Mouse (Mus musculus) stomach, postnatal 0 days (tissue): ENCODE results near the gene Hoxb4. TPM values are rescaled to one million over a fixed set of nuclear protein-coding genes. Genes with fewer than 3 reads are reported as not detected.

Experiments
- ATAC-seq: fragments of 200-750 bp; cut with Nextera tagmentation; 2 replicates; pipeline ENCODE4 v1.8.0; 2017; ENCODE audit not compliant: low FRiP score, low TSS enrichment
- DNase-seq: peaks from one replicate; pipeline ENCODE4 v3.0.0-alpha.2; 2016; ENCODE audit warnings: low spot score
- H3K27ac ChIP-seq: fragments of 300-500 bp; sonication (generic); replicated peaks from 2 replicates; pipeline ENCODE4 v1.5.1; 2014; ENCODE audit warnings: mild to moderate bottlenecking, control low read depth
- H3K27me3 ChIP-seq: fragments of 300-500 bp; sonication (generic); 2 replicates; pipeline ENCODE4 v1.6.1; 2014; ENCODE audit warnings: low read length; ENCODE audit not compliant: control insufficient read depth, insufficient read depth
- H3K36me3 ChIP-seq: fragments of 300-500 bp; sonication (generic); 2 replicates; pipeline ENCODE4 v1.6.1; 2014; ENCODE audit warnings: low read length, mixed read lengths; ENCODE audit not compliant: control insufficient read depth, insufficient read depth
- H3K4me1 ChIP-seq: fragments of 300-500 bp; sonication (generic); replicated peaks from 2 replicates; pipeline ENCODE4 v1.6.1; 2014; ENCODE audit warnings: antibody characterized with exemption; ENCODE audit not compliant: control insufficient read depth, insufficient read depth
- H3K4me2 ChIP-seq: fragments of 300-500 bp; sonication (generic); replicated peaks from 2 replicates; pipeline ENCODE4 v1.6.1; 2014; ENCODE audit warnings: low read depth, mild to moderate bottlenecking, control low read depth, moderate library complexity
- H3K4me3 ChIP-seq: fragments of 300-500 bp; sonication (generic); 2 replicates; pipeline ENCODE4 v1.5.1; 2014; ENCODE audit warnings: low read depth, low read length, control low read depth
- H3K9ac ChIP-seq: fragments of 300-500 bp; sonication (generic); 2 replicates; pipeline ENCODE4 v1.6.1; 2014; ENCODE audit warnings: mild to moderate bottlenecking, low read length, control low read depth, mixed read lengths
- H3K9me3 ChIP-seq: fragments of 300-500 bp; sonication (generic); 2 replicates; pipeline ENCODE4 v1.6.1; 2016; ENCODE audit warnings: low read length; ENCODE audit not compliant: control insufficient read depth
- CTCF ChIP-seq: IDR thresholded peaks from 2 replicates; pipeline ENCODE4 v1.5.1; 2016; ENCODE audit warnings: antibody characterized with exemption, low read depth, mild to moderate bottlenecking, moderate library complexity
- EP300 ChIP-seq: optimal IDR thresholded peaks from 2 replicates; pipeline ENCODE3; 2016; ENCODE audit warnings: antibody characterized with exemption
- WGBS: fragments of 180-500 bp; shearing (Covaris S2); extraction: QIAGEN DNeasy Blood & Tissue Kit; methylation state at CpG from one replicate; pipeline ENCODE4 v1.1.7; 2014; 5-methylcytosine and 5-hydroxymethylcytosine counted together
- polyA plus RNA-seq: library from polyadenylated mRNA; unstranded; fragments of >200 nt; fragmentation: Nextera tagmentation; extraction: Ambion mirVana; gene quantifications from 2 replicates; pipeline ENCODE4 v1.2.1, GENCODE M21; 2015

The Hoxb4 gene
- polyA plus RNA-seq, 1 experiment from 2014 or later: 1.6 TPM

DNA sequence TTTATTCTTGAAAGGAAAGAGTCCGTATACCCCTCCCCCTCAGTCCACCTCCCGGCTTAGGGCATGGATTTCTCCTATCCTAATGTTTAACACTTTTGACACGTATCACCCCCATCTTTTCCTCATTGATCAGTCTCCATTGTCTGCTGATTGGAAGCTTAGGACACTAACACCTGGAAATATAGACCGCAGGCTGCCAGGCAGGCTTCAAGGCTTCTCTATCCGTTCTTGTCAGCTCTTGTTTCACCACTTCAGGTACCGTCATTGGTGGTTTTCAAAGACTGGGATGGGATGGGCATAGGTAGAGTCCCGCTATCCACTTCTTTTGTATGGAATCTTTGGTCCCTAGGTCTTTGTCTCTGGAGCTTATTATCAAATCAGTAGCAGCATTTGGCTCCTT is 9.1 kb downstream of the Hoxb4 start:
- ATAC-seq: no peak
- Histone ChIP-seq H3K27ac (peak overlapping the region; percentile 84), H3K9me3 (no peaks in the 10 kb centered on the region), H3K4me1 (0 out of 2 replicates have a peak, but pooled peaks cover 3% of the 10 kb centered on the region), H3K27me3 (no peaks in the 10 kb centered on the region; the same call in 1 of the 2 replicates), H3K4me2 (peak overlapping the region; percentile 64), H3K4me3 (no peak overlapping the region), H3K9ac (no peak overlapping the region; the same call in 1 of the 2 replicates), H3K36me3 (no peaks in the 10 kb centered on the region)
- DNase-seq: no peak
- 14% methylated on average over 7 of the region's 7 CpGs for WGBS
- no peak for TF ChIP-seq EP300
- no peak for TF ChIP-seq CTCF

DNA sequence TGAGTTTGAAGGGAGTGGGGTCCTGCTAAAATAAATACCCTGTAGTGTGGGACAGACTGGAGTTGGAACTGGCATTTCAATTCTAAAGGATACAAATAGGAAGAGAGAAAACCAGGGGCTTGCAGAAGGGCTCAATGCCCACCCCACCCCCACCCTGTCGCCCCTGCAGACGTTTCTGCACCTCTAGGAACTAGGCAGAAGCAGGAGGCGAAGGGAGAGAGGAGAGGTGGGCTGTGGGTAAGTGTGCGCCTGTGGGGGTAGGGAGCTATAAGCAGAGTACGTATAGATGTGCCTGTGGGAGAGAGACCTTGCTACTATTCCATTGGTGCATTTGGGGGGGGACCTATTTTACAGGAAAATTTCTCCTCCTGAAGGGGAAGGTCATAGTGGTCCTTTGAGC is 9.7 kb downstream of the Hoxb4 start:
- no peak for ATAC-seq
- Histone ChIP-seq H3K4me1 (0 out of 2 replicates have a peak, but pooled peaks cover 3% of the 10 kb centered on the region), H3K36me3 (no peaks in the 10 kb centered on the region), H3K27me3 (no peaks in the 10 kb centered on the region; the same call in 1 of the 2 replicates), H3K27ac (peak overlapping the region; percentile 84), H3K4me2 (peak overlapping the region; percentile 64), H3K9me3 (no peaks in the 10 kb centered on the region), H3K9ac (peak overlapping the region; percentile 27; the same call in 1 of the 2 replicates), H3K4me3 (0 out of 2 replicates have a peak overlapping the region, but pooled peaks have one; percentile 4)
- no peak for DNase-seq
- 20% methylated on average over 5 of the region's 5 CpGs for WGBS
- TF ChIP-seq CTCF (no peak), EP300 (no peak)

DNA sequence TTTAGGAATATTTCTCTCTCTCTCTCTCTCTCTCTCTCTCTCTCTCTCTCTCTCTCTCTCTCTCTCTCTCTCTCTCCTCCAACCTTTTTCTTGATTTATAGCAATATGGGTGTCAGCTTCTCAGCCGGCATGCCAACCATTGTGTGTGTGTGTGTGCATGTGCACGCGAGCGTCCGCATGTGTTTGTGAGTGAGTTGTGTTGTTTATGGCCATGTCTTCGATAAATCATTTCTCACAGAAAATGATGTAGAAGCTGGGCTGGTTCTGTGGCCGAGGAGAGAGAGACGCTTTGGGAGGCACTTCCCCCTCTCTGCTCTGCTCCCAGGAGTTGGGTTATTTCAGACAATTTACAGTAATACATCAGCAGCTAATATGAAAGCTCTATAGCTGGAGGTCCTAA is 10.5 kb downstream of the Hoxb4 start:
- H3K4me2 ChIP-seq: peak overlapping the region; percentile 64
- no peak overlapping the region for H3K9ac ChIP-seq
- H3K4me3 ChIP-seq: peak overlapping the region; percentile 1; the same call in 1 of the 2 replicates
- no peaks in the 10 kb centered on the region; the same call in 1 of the 2 replicates for H3K27me3 ChIP-seq
- no peaks in the 10 kb centered on the region for H3K9me3 ChIP-seq
- ATAC-seq (no peak), DNase-seq (no peak)
- H3K4me1 ChIP-seq: 0 out of 2 replicates have a peak, but pooled peaks cover 3% of the 10 kb centered on the region
- H3K27ac ChIP-seq: peak overlapping the region; percentile 84
- no peaks in the 10 kb centered on the region for H3K36me3 ChIP-seq
- TF ChIP-seq CTCF: no peak
- no peak for TF ChIP-seq EP300
- WGBS: 20% methylated on average over 8 of the region's 8 CpGs

DNA sequence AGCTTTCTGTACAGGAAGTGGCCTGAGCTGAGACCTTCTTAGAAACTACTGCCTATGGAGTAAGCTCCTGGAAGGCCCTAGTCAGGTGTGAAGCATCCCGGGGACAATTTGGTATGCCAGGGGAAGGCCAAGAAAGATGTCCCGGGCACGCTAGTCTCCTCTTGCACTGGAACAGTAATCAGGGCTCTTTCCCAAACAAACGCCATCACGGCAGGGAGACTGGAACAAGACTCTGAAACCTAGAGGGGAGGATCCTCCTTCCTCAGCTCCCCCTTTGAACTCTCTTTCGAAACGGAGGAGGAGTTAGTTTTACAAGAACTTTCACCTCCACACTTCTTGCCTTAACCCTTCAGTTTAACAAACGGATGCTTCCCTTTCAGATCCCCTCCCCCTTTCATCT is 14.0 kb downstream of the Hoxb4 start:
- H3K27ac ChIP-seq: peak overlapping the region; percentile 94
- no peaks in the 10 kb centered on the region for H3K9me3 ChIP-seq
- 0 out of 2 replicates have a peak, but pooled peaks cover 9% of the 10 kb centered on the region for H3K4me1 ChIP-seq
- no peaks in the 10 kb centered on the region; the same call in 1 of the 2 replicates for H3K27me3 ChIP-seq
- DNase-seq (no peak), ATAC-seq (no peak)
- peak overlapping the region; percentile 76 for H3K9ac ChIP-seq
- peak overlapping the region; percentile 66 for H3K4me2 ChIP-seq
- no peaks in the 10 kb centered on the region for H3K36me3 ChIP-seq
- 5% methylated on average over 8 of the region's 8 CpGs for WGBS
- peak overlapping the region; percentile 53 for H3K4me3 ChIP-seq
- TF ChIP-seq EP300 (no peak), CTCF (no peak)

DNA sequence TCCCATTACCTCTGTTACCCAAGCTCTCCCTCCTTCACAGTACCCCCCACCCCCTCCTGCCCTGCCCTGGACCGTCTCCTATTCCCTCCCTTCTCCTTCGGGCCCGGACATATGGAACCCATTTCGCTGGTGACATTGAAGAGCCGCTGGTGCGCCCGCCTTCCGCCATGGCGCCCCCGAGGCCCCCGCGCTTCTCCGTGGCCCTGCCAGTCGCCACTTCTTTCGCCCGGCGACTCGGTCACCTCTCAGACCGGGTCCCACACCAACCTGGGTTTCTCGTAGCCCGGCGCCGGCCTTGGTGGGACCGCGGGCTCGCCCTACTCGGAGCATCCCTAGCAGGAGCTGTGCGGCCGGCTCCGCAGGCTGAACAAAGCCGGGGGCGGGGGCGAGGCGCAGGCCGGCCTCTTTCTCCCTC is 14.6 kb downstream of the Hoxb4 start:
- ATAC-seq: peak; percentile 59; the same call in 1 of the 2 replicates
- no peaks in the 10 kb centered on the region; the same call in 1 of the 2 replicates for H3K27me3 ChIP-seq

DNA sequence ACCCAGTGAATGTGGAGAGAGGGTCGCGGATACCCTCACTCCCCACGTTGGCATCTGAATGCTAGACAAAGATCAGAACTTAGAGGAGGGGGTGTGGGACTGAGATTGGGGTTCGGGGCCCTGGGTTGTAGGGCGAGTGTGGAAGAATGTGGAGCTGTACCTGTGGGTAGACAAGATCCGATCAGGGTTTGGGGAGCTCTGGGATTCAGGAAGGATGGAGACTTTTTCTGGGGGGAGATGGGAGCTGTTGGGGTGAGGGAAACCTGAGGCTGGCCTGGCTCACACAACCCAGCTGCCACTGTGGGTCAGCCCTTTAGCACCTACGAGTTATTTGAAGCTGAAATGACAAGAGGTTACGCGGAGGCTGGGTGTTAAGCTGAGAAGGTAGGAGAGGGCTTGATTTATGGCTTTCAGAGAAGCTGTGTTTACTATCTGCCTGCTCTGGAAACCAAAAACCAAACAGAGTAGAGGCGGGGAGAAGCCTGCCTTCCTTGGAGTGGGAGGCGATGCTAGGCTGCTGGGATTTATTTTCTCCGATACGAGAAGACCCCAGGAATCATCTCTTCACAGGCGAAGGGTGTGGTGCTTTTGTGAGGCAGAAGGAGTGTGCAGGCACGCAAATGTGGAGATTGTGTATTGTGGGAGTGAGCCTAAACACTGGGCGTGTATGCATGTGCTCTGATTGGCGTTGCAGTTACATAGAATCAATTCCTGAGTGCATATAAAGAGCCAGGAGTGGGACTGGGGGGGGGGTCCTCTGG is 15.4 kb downstream of the Hoxb4 start:
- Histone ChIP-seq H3K4me3 (peak overlapping the region; percentile 53), H3K9ac (peak overlapping the region; percentile 76), H3K27me3 (no peaks in the 10 kb centered on the region), H3K4me2 (peak overlapping the region; percentile 66), H3K9me3 (no peaks in the 10 kb centered on the region), H3K27ac (peak overlapping the region; percentile 94), H3K4me1 (peaks cover 12% of the 10 kb centered on the region; the same call in 1 of the 2 replicates), H3K36me3 (no peaks in the 10 kb centered on the region)
- DNase-seq (no peak), ATAC-seq (peak; percentile 43)
- TF ChIP-seq EP300 (no peak), CTCF (no peak)
- whole genome bisulfite sequencing: 15% methylated on average over 17 of the region's 17 CpGs

More for the DNA sequence above, 14.6 kb downstream of the Hoxb4 start:
- DNase-seq: no peak
- peak overlapping the region; percentile 53 for H3K4me3 ChIP-seq
- TF ChIP-seq CTCF: no peak
- TF ChIP-seq EP300: no peak
- H3K27ac ChIP-seq: peak overlapping the region; percentile 94
- H3K4me1 ChIP-seq: 0 out of 2 replicates have a peak, but pooled peaks cover 9% of the 10 kb centered on the region
- peak overlapping the region; percentile 76 for H3K9ac ChIP-seq
- no peaks in the 10 kb centered on the region for H3K36me3 ChIP-seq
- WGBS: 9% methylated on average over 35 of the region's 35 CpGs
- H3K4me2 ChIP-seq: peak overlapping the region; percentile 66
- no peaks in the 10 kb centered on the region for H3K9me3 ChIP-seq
